Mouse (Mus musculus) olfactory bulb, adult 2 months (tissue): ENCODE measurements around the gene Dctn1. TPM values are rescaled to one million over a fixed set of nuclear protein-coding genes. Genes with fewer than 3 reads are reported as not detected.

Experiments
- H3K27ac ChIP-seq: fragments of 200-500 bp; 2 replicates; pipeline ENCODE4 v1.5.1; 2012; ENCODE audit warnings: low read depth, low read length; ENCODE audit not compliant: insufficient read depth
- H3K4me1 ChIP-seq: fragments of 200-500 bp; 2 replicates; pipeline ENCODE4 v1.6.1; 2012; ENCODE audit warnings: low read length; ENCODE audit not compliant: control insufficient read depth, insufficient read depth
- H3K4me3 ChIP-seq: fragments of 200-500 bp; 2 replicates; pipeline ENCODE4 v1.5.1; 2012; ENCODE audit warnings: mild to moderate bottlenecking, low read depth, low read length, moderate library complexity; ENCODE audit not compliant: insufficient read depth
- CTCF ChIP-seq: fragments of 200-500 bp; IDR thresholded peaks from 2 replicates; pipeline ENCODE4 v1.5.1; 2012; ENCODE audit warnings: low read depth, mild to moderate bottlenecking, low read length, moderate library complexity; ENCODE audit not compliant: insufficient read depth
- POLR2A ChIP-seq: fragments of 200-500 bp; IDR thresholded peaks from 2 replicates; pipeline ENCODE4 v1.6.1; 2012; ENCODE audit warnings: mild to moderate bottlenecking, low read depth, low read length, moderate library complexity; ENCODE audit not compliant: insufficient read depth
- WGBS: fragments of 180-500 bp; shearing (Covaris S2); methylation state at CpG from one replicate; pipeline ENCODE4 v1.1.7; 2018; 5-methylcytosine and 5-hydroxymethylcytosine counted together
- polyA plus RNA-seq: library from polyadenylated mRNA; stranded (reverse); fragments of >200 nt; gene quantifications from 2 replicates; pipeline ENCODE4 v1.2.4, GENCODE M21; 2012; ENCODE audit warnings: low replicate concordance; ENCODE audit not compliant: missing spikeins, insufficient read depth, insufficient read length

The Dctn1 gene
- polyA plus RNA-seq, 1 experiment, result 187 TPM

DNA sequence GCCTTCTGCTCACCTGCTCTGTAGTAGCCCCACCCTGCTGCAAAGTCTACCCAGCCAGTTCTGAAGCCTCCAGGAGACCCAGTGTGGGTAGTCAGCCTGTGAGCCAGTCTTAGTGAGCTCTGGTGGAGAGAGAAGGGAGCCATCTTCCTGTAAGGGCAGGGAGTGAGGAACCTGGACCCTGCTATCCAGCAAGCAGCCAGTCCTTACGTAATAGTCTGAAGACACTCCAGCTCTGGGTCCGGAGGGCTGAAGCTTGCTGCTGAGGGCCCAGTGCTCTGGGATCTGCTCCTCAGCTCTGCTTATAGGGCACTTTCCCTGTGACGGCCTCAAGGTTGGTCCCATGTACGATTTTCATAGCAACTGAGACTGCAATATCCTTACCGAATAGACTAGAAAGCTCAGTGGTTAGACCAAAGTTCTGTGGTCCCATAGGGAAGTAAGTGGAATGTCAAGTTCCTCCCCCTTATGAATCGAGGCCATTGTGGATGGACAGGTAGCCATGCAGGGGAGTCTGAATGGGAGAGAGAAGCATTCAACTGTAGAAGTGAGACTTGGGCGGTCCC, 30.7 kb upstream of the Dctn1 start, which contains the start of gene Rtkn:
Gene Rtkn (plus strand): TSS at position 513 of the 563 bp plus-strand sequence.
- H3K27ac ChIP-seq, result no peak within 1 kb of the TSS

DNA sequence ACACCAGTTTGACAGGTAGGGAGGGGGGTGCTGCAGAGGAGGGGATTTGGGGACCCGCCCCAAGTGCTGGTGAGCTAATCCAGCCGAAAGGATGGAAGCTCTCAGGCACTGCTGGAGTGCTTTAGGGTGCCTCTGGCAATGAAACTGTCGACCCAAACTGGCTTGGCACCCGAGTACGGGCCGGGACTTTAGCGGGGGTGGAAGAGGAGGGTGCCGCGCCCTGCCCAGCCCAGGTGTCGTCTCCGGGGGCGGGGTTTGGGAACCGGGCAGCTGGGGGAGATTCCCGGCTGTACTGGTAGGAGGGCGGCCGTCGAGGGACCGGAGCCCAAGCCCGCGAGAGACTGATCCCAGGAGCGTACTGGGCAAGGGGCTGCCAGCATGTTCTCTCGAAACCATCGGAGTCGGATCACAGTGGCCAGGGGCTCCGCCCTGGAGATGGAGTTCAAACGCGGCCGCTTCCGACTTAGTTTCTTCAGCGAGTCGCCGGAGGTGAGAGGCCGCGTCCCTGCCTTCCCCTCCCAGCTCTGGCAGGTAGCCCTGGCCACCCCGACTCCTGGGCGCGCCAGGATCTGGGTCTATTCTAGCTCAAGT, 30.1 kb upstream of the Dctn1 start:
- WGBS, result 14% methylated on average over 37 of the region's 37 CpGs
- Histone ChIP-seq H3K4me3 (no peak overlapping the region), H3K27ac (no peak overlapping the region), H3K4me1 (peaks cover 22% of the 10 kb centered on the region)
- TF ChIP-seq CTCF (no peak), POLR2A (no peak)

More for the DNA sequence above, 30.7 kb upstream of the Dctn1 start, which contains the start of gene Rtkn:
- Histone ChIP-seq H3K4me3 (no peak within 1 kb of the TSS), H3K4me1 (peaks cover 22% of the 10 kb centered on the region)
- 68% methylated on average over 7 of the region's 7 CpGs for WGBS
- TF ChIP-seq POLR2A, result no peak
- TF ChIP-seq CTCF, result no peak

DNA sequence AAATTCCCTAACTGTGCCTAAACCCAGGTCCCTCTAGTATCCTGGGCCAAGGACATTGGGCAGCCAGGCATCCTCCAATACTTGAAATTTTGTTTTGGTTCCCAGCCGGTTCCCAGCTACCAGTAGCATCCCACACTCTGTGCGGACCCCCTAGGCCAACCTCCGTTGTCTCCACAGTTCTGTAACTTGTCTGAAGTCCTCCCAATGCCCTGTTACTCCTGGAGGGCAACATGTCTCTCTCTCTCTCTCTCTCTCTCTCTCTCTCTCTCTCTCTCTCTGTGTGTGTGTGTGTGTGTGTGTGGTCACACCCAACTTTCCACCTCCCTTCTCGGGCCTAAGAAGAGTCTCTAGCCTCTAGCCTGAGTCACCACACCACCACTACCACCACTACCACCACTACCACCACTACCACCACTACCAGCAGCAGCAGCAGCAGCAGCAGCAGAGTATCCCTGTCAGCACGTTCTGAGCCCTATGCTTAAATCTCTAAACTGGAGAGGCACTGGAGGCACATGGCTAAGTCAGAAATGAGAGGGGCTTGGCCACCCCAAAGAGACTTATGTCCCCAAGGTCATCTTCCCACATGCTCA, 29.3 kb upstream of the Dctn1 start:
- TF ChIP-seq POLR2A (no peak), CTCF (no peak)
- Histone ChIP-seq H3K4me1 (peaks cover 22% of the 10 kb centered on the region), H3K27ac (peak overlapping the region; percentile 30), H3K4me3 (peak overlapping the region; percentile 44)
- WGBS, result 53% methylated on average over 5 of the region's 5 CpGs

DNA sequence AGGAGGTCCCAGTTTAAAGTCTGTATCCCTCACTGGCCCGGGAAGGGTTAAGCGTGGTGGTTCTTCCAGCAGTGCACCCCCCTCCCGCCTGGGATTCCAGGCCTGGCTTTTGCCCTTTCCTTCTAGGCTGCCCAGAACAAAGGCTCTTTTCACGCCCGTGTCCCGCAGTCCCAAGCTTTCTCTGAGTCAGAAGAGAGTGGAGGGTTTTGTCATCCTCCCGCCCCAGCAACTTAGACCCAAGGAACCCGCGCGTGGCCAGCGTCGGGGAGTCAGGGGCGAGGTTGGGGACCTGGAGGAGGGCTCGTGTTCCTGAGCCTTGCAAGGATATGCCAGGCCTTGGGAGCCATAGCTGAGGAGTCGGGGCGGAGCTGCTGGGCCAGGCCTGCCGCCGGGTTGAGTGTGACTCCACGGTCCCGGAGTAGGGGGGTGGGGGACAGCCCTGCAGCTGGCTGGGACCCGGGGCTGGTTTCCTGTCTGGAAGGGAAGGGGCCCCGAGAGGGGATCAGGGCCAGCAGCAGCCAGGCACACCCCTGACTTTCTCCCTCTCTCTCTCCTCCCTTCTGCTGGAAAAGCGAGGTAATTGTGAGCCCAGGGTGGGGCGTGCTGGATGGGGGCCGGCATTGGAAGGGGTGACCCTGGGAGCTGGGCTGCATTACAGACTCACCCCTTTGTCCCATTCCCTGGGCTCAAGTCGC, 28.7 kb upstream of the Dctn1 start:
- Histone ChIP-seq H3K4me3 (peak overlapping the region; percentile 44), H3K4me1 (peaks cover 27% of the 10 kb centered on the region), H3K27ac (peak overlapping the region; percentile 30)
- TF ChIP-seq CTCF, result no peak
- TF ChIP-seq POLR2A, result 0 out of 2 replicates have a peak, but pooled peaks have one; percentile 4
- WGBS, result 10% methylated on average over 26 of the region's 26 CpGs

DNA sequence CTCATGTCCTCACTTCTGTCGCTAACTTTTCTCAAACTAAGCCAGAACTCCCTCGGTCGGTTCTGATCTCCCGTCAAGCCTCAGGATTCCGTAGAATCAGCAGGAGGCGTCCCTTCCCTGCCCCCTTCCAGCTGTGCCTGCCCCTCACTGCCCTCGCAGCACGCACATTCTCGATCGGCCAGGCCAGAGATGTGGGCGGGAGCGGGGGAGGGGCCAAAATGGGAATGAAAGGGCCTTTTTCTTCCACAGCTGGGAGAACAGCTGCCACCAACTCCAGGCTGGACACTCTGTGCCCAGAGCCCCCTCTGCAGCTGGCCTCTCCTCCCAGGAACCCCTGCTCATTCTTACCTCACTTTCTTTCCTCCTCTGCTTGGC, 28.2 kb upstream of the Dctn1 start:
- 8% methylated on average over 12 of the region's 12 CpGs for WGBS
- peaks cover 28% of the 10 kb centered on the region for H3K4me1 ChIP-seq
- TF ChIP-seq CTCF (no peak), POLR2A (no peak)

DNA sequence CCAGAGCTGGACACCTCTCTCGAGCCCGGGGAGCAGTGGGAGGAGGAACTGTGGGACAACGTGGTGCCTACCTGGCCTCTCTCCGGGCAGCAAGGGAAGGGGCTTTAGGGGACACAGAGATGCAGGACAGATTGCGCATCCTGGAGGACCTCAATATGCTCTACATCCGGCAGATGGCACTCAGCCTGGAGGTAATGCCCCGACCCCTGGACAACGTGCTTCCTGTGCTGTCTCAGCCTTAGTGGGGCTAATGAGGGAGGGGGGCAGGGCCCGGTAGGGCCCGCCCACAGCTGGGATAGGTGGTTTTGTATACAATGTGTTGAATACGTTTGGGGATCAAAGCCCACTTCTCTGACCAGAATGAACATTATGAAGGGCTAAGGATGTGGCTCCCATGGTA, 27.7 kb upstream of the Dctn1 start:
- Histone ChIP-seq H3K4me1 (peaks cover 31% of the 10 kb centered on the region), H3K27ac (peak overlapping the region; percentile 56), H3K4me3 (peak overlapping the region; percentile 27)
- 10% methylated on average over 11 of the region's 11 CpGs for WGBS
- TF ChIP-seq POLR2A, result no peak
- TF ChIP-seq CTCF, result no peak

More for the DNA sequence above, 28.2 kb upstream of the Dctn1 start:
- H3K4me3 ChIP-seq, result peak overlapping the region; percentile 44
- H3K27ac ChIP-seq, result peak overlapping the region; percentile 56

DNA sequence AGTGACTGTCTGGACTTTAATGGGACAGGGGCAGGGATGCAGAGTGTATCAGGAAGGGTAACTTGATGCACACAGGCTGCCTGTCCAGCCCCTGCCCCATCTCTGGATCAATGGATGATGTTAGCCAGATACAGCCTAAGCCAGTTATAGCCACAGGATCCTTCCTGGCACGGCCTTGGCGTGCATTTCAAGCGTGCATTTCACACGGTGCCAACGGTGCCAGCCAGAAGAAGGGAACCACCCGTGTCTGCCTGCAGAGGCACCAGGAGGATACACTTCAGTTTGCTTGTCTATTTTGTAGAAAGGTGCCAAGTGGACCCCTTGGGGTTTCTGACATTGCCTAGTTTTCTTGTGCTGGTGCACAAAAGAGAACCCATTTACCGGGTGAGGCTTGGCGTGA, 25.7 kb upstream of the Dctn1 start:
- Histone ChIP-seq H3K4me1 (peaks cover 32% of the 10 kb centered on the region), H3K4me3 (no peak overlapping the region), H3K27ac (no peak overlapping the region)
- WGBS, result 77% methylated on average over 8 of the region's 8 CpGs
- TF ChIP-seq POLR2A, result no peak
- TF ChIP-seq CTCF, result no peak

DNA sequence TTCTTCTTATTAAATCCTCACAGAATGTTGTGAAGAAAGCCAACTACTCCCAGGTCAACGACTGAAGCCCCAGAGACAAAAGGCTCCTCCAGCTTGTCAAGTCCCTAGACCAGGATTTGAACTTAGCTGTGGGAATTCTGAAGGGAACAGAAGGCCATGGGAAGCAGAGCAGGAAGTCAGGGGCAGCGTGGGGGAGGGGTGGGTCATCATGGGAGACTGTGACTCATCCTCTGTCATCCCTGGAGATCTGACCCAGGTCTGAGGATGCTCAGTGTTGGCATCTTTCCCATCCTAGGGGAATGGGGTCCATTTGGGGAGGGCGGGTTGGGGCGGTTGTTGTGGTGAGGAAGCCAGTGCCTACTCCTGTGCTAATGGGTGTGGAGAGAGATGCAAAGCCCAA, 24.1 kb upstream of the Dctn1 start:
- WGBS, result 53% methylated on average over 4 of the region's 4 CpGs
- H3K4me3 ChIP-seq, result peak overlapping the region; percentile 53
- no peak for TF ChIP-seq POLR2A
- no peak for TF ChIP-seq CTCF
- H3K27ac ChIP-seq, result peak overlapping the region; percentile 91
- peaks cover 29% of the 10 kb centered on the region for H3K4me1 ChIP-seq
